Mouse (Mus musculus): ENCODE data around the gene Tent4b.

Tent4b gene

GRCm38 (mm10) chr8:88228800-88229199, 29.8 kb downstream of the Tent4b start:
- peak; percentile 11 for DNase-seq

GRCm38 (mm10) chr8:88236666-88237065, 37.7 kb downstream of the Tent4b start:
- DNase-seq, result no peak

GRCm38 (mm10) chr8:88237606-88238005, 38.6 kb downstream of the Tent4b start:
- DNase-seq, result no peak

GRCm38 (mm10) chr8:88239277-88239676, 40.3 kb downstream of the Tent4b start:
- no peak for DNase-seq

GRCm38 (mm10) chr8:88241871-88242270, 42.9 kb downstream of the Tent4b start:
- DNase-seq, result no peak

- DNase-seq, result peak; percentile 65
These were observed 45.3 kb downstream of the Tent4b start for GRCm38 (mm10) chr8:88244298-88244697.

GRCm38 (mm10) chr8:88252791-88253190, 53.8 kb downstream of the Tent4b start:
- DNase-seq, result peak; percentile 69

- DNase-seq, result no peak
These were observed 55.9 kb downstream of the Tent4b start for GRCm38 (mm10) chr8:88254957-88255356.

GRCm38 (mm10) chr8:88258024-88258423, 59.0 kb downstream of the Tent4b start:
- no peak for DNase-seq

- no peak for DNase-seq
These were observed 59.5 kb downstream of the Tent4b start for GRCm38 (mm10) chr8:88258544-88258943.

- no peak for DNase-seq
These were observed 61.5 kb downstream of the Tent4b start for GRCm38 (mm10) chr8:88260466-88260980.

GRCm38 (mm10) chr8:88262831-88263635, 64.0 kb downstream of the Tent4b start:
- DNase-seq, result no peak

GRCm38 (mm10) chr8:88265511-88265910, 66.5 kb downstream of the Tent4b start:
- DNase-seq, result no peak

GRCm38 (mm10) chr8:88266170-88266800, 67.3 kb downstream of the Tent4b start:
- DNase-seq, result peak; percentile 84

- DNase-seq, result no peak
These were observed 67.9 kb downstream of the Tent4b start for GRCm38 (mm10) chr8:88266801-88267403.

- DNase-seq, result no peak
These were observed 70.3 kb downstream of the Tent4b start for GRCm38 (mm10) chr8:88269107-88269875.

GRCm38 (mm10) chr8:88270086-88270485, 71.1 kb downstream of the Tent4b start:
- DNase-seq, result no peak

- DNase-seq, result peak; percentile 77
These were observed 73.4 kb downstream of the Tent4b start, which contains the start of gene Adcy7 for GRCm38 (mm10) chr8:88272231-88273050. Gene Adcy7 (plus strand): TSS chr8:88272403.

- DNase-seq, result no peak
These were observed 74.0 kb downstream of the Tent4b start for GRCm38 (mm10) chr8:88273051-88273430.

GRCm38 (mm10) chr8:88274090-88274489, 75.1 kb downstream of the Tent4b start:
- no peak for DNase-seq

GRCm38 (mm10) chr8:88279220-88279619, 80.2 kb downstream of the Tent4b start:
- DNase-seq, result no peak

- DNase-seq, result peak; percentile 65
These were observed 80.7 kb downstream of the Tent4b start for GRCm38 (mm10) chr8:88279670-88280069.

All from liver (tissue).